Mouse (Mus musculus): ENCODE results near the gene Rtkn2. TPM values are rescaled to one million over a fixed set of nuclear protein-coding genes. Genes with fewer than 3 reads are reported as not detected.

Gene Rtkn2
- polyA plus RNA-seq, 1 experiment from 2014 or later = 10.2 TPM

DNA sequence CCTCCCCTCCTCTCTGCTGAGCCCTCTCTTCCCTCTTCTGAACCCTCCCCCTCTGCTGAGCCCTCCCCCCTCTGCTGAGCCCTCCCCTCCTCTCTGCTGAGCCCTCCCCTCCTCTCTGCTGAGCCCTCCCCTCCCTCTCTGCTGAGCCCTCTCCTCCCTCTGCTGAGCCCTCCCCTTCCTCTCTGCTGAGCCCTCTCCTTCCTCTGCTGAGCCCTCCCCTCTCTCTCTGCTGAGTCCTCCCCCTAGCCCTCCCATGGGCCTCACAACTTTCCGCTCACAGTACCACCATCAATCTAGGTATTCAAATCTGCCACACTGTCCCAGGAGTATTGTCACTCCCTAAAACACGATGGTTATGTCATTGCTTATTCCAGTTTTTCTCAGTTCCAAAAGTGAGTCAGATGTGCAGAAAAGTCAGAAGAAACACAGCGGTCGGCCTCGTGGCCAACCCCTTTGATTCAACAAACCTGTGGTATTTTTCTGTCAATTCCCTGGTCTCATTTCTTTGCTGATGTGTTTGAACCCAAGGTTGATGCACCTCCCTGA lies 49.8 kb downstream of the Rtkn2 start:
- ATAC-seq (ENCODE audit: low FRiP score, low TSS enrichment) = peak; percentile 64
- Histone ChIP-seq H3K4me2 (replicated peaks; ENCODE audit: low read depth, low read length) (no peak overlapping the region), H3K27ac (ENCODE audit: low read length) (0 out of 2 replicates have a peak overlapping the region, but pooled peaks have one; percentile 35)

GRCm38 (mm10) chr10:68030027-68030426 lies 50.7 kb downstream of the Rtkn2 start:
- 25% methylated on average over 6 of the region's 6 CpGs for WGBS
- no peaks in the 10 kb centered on the region for H3K27me3 ChIP-seq (ENCODE audit: insufficient read depth, low read length)
- peaks cover 22% of the 10 kb centered on the region for H3K4me1 ChIP-seq (ENCODE audit: insufficient read depth, low read length)
- H3K36me3 ChIP-seq (ENCODE audit: insufficient read depth, low read length) = peaks cover 2% of the 10 kb centered on the region; the same call in 1 of the 2 replicates
- no peaks in the 10 kb centered on the region; the same call in 1 of the 2 replicates for H3K9me3 ChIP-seq (ENCODE audit: low read length)
- H3K4me2 ChIP-seq (replicated peaks; ENCODE audit: low read depth, low read length) = no peak overlapping the region
- H3K9ac ChIP-seq (replicated peaks; ENCODE audit: low read length) = no peak overlapping the region
- H3K27ac ChIP-seq (ENCODE audit: low read length) = 0 out of 2 replicates have a peak overlapping the region, but pooled peaks have one; percentile 1
- ATAC-seq (ENCODE audit: low FRiP score, low TSS enrichment) = peak; percentile 58; the same call in 1 of the 2 replicates
- H3K4me3 ChIP-seq (ENCODE audit: low read length) = no peak overlapping the region

More for the DNA sequence above, 49.8 kb downstream of the Rtkn2 start:
- peaks cover 22% of the 10 kb centered on the region for H3K4me1 ChIP-seq (ENCODE audit: insufficient read depth, low read length)
- 58% methylated on average over 5 of the region's 5 CpGs for WGBS
- no peaks in the 10 kb centered on the region for H3K27me3 ChIP-seq (ENCODE audit: insufficient read depth, low read length)
- H3K9me3 ChIP-seq (ENCODE audit: low read length) = no peaks in the 10 kb centered on the region; the same call in 1 of the 2 replicates
- H3K4me3 ChIP-seq (ENCODE audit: low read length) = no peak overlapping the region
- no peak overlapping the region for H3K9ac ChIP-seq (replicated peaks; ENCODE audit: low read length)
- H3K36me3 ChIP-seq (ENCODE audit: insufficient read depth, low read length) = no peaks in the 10 kb centered on the region; the same call in 1 of the 2 replicates

- Histone ChIP-seq H3K4me1 (ENCODE audit: insufficient read depth, low read length) (peaks cover 4% of the 10 kb centered on the region; the same call in 1 of the 2 replicates), H3K9me3 (ENCODE audit: low read length) (no peaks in the 10 kb centered on the region), H3K27me3 (ENCODE audit: insufficient read depth, low read length) (no peaks in the 10 kb centered on the region), H3K27ac (ENCODE audit: low read length) (no peak overlapping the region), H3K4me3 (ENCODE audit: low read length) (no peak overlapping the region), H3K9ac (replicated peaks; ENCODE audit: low read length) (no peak overlapping the region), H3K36me3 (ENCODE audit: insufficient read depth, low read length) (peaks cover 2% of the 10 kb centered on the region; the same call in 1 of the 2 replicates), H3K4me2 (replicated peaks; ENCODE audit: low read depth, low read length) (no peak overlapping the region)
- ATAC-seq (ENCODE audit: low FRiP score, low TSS enrichment) = no peak
- 83% methylated on average over 20 of the region's 20 CpGs for WGBS
Observed at GRCm38 (mm10) chr10:68035707-68036367, 56.5 kb downstream of the Rtkn2 start.

DNA sequence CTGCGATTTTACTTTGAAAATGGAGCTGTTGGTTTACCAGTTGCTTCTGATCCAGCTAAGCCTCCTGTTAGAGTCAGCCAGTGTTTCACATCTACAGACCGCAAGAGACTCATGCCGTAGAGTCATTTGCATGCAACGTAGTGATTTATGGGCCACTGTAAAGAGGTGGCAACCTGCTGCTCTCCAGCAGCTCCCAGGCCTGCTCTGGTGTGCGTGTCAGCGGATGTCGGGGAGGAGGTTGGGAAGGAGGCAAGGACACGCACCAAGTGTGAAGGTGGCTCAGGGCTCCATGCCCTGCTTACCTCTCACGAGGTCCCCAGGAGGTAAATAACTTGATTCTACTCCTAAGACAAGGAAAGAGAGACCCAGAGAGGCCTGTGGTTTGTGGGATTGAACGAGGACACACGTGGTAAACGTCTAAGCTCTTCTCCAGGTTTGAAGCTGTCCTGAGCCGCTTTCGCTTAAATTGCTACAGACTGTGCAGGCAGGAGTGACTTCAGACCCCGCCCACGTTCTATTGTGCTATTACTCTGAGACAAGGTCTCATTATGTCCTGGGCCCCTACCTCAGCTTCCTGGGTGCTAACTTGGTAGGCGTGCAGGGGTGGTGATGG lies 57.1 kb downstream of the Rtkn2 start:
- 62% methylated on average over 17 of the region's 17 CpGs for WGBS
- peak; percentile 63; the same call in 1 of the 2 replicates for ATAC-seq (ENCODE audit: low FRiP score, low TSS enrichment)
- Histone ChIP-seq H3K4me1 (ENCODE audit: insufficient read depth, low read length) (0 out of 2 replicates have a peak, but pooled peaks cover 3% of the 10 kb centered on the region), H3K4me2 (replicated peaks; ENCODE audit: low read depth, low read length) (no peak overlapping the region), H3K9me3 (ENCODE audit: low read length) (no peaks in the 10 kb centered on the region), H3K9ac (replicated peaks; ENCODE audit: low read length) (no peak overlapping the region), H3K27ac (ENCODE audit: low read length) (no peak overlapping the region), H3K36me3 (ENCODE audit: insufficient read depth, low read length) (peaks cover 3% of the 10 kb centered on the region; the same call in 1 of the 2 replicates), H3K4me3 (ENCODE audit: low read length) (no peak overlapping the region), H3K27me3 (ENCODE audit: insufficient read depth, low read length) (no peaks in the 10 kb centered on the region)

DNA sequence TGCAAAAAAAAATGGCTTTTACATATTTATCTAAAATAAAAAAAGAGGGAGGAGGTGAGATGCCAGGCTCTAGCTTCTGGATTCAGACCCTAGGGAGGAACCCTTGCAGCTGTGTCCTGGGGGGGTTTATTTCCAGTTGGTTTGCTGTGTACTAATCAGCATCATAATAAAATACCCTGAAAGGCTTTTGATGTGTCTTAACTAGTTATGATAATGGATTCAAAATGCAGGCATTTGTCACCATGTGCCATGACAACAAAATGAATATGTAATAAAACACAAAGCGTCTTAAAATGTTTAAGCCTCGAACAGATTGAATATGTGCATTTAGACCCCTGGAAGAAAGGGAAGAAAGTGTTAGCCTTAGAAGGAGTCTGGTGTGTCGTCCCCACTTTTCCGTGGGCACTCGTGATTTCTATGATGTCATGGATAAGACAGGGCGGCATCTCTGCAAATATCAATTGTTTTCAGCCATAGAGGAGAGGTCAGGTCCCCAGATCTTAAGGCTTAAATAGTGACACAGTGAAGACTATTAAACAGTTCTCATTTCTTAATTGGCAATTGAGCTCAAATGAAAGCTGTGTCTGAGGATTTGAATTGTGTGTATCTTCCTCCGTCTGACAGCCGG lies 59.7 kb downstream of the Rtkn2 start:
- no peaks in the 10 kb centered on the region for H3K27me3 ChIP-seq (ENCODE audit: insufficient read depth, low read length)
- 86% methylated on average over 8 of the region's 8 CpGs for WGBS
- H3K36me3 ChIP-seq (ENCODE audit: insufficient read depth, low read length) = peaks cover 10% of the 10 kb centered on the region; the same call in 1 of the 2 replicates
- H3K9me3 ChIP-seq (ENCODE audit: low read length) = no peaks in the 10 kb centered on the region
- no peak for ATAC-seq (ENCODE audit: low FRiP score, low TSS enrichment)
- H3K4me3 ChIP-seq (ENCODE audit: low read length) = no peak overlapping the region
- no peak overlapping the region for H3K4me2 ChIP-seq (replicated peaks; ENCODE audit: low read depth, low read length)
- no peak overlapping the region for H3K9ac ChIP-seq (replicated peaks; ENCODE audit: low read length)
- 0 out of 2 replicates have a peak, but pooled peaks cover 3% of the 10 kb centered on the region for H3K4me1 ChIP-seq (ENCODE audit: insufficient read depth, low read length)
- H3K27ac ChIP-seq (ENCODE audit: low read length) = no peak overlapping the region; the same call in 1 of the 2 replicates

DNA sequence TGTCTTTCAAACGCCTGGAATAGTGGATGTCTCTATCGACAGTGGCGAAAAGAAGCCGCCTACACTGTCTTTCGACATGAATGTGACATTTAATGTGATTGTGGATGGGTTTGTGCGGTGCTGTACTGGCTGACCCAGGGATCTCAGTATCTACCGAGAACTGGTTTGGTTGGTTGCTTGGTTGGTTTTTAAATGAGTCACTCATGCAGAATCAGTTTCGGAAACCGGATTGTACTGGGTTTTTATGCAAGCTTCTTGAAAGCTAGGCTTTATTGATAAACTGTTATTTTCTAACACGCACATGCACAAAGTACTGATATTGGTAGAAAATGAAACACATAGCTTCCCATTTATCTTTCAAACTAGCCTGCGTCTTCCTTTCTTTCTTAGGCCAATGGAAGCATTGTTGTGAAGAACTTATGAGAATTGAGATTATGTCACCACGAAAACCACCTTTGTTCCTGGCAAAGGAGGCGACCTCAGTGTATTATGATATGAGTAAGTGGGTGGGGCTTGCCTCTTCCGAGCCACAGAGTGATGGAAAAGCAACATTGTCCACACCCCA lies 60.4 kb downstream of the Rtkn2 start:
- Histone ChIP-seq H3K4me3 (ENCODE audit: low read length) (no peak overlapping the region), H3K9ac (replicated peaks; ENCODE audit: low read length) (no peak overlapping the region), H3K36me3 (ENCODE audit: insufficient read depth, low read length) (peaks cover 10% of the 10 kb centered on the region; the same call in 1 of the 2 replicates), H3K27me3 (ENCODE audit: insufficient read depth, low read length) (no peaks in the 10 kb centered on the region), H3K9me3 (ENCODE audit: low read length) (no peaks in the 10 kb centered on the region), H3K4me2 (replicated peaks; ENCODE audit: low read depth, low read length) (no peak overlapping the region), H3K27ac (ENCODE audit: low read length) (no peak overlapping the region; the same call in none of the 2 replicates), H3K4me1 (ENCODE audit: insufficient read depth, low read length) (0 out of 2 replicates have a peak, but pooled peaks cover 3% of the 10 kb centered on the region)
- WGBS = 78% methylated on average over 14 of the region's 14 CpGs
- 0 out of 2 replicates have a peak, but pooled peaks have one; percentile 54 for ATAC-seq (ENCODE audit: low FRiP score, low TSS enrichment)

- no peak for ATAC-seq (ENCODE audit: low FRiP score, low TSS enrichment)
- H3K27me3 ChIP-seq (ENCODE audit: insufficient read depth, low read length) = no peaks in the 10 kb centered on the region
- peaks cover 8% of the 10 kb centered on the region; the same call in 1 of the 2 replicates for H3K36me3 ChIP-seq (ENCODE audit: insufficient read depth, low read length)
- no peak overlapping the region for H3K27ac ChIP-seq (ENCODE audit: low read length)
- H3K4me2 ChIP-seq (replicated peaks; ENCODE audit: low read depth, low read length) = no peak overlapping the region
- 89% methylated on average over 6 of the region's 6 CpGs for WGBS
- H3K4me1 ChIP-seq (ENCODE audit: insufficient read depth, low read length) = 0 out of 2 replicates have a peak, but pooled peaks cover 3% of the 10 kb centered on the region
- H3K4me3 ChIP-seq (ENCODE audit: low read length) = no peak overlapping the region
- H3K9ac ChIP-seq (replicated peaks; ENCODE audit: low read length) = no peak overlapping the region
- no peaks in the 10 kb centered on the region for H3K9me3 ChIP-seq (ENCODE audit: low read length)
Observed at GRCm38 (mm10) chr10:68040394-68040793, 61.0 kb downstream of the Rtkn2 start.

GRCm38 (mm10) chr10:68043973-68044372 lies 64.6 kb downstream of the Rtkn2 start:
- no peak overlapping the region for H3K4me3 ChIP-seq (ENCODE audit: low read length)
- H3K27me3 ChIP-seq (ENCODE audit: insufficient read depth, low read length) = no peaks in the 10 kb centered on the region
- H3K9me3 ChIP-seq (ENCODE audit: low read length) = no peaks in the 10 kb centered on the region
- H3K4me1 ChIP-seq (ENCODE audit: insufficient read depth, low read length) = no peaks in the 10 kb centered on the region
- no peak overlapping the region for H3K9ac ChIP-seq (replicated peaks; ENCODE audit: low read length)
- H3K4me2 ChIP-seq (replicated peaks; ENCODE audit: low read depth, low read length) = no peak overlapping the region
- no peak overlapping the region for H3K27ac ChIP-seq (ENCODE audit: low read length)
- no peak for ATAC-seq (ENCODE audit: low FRiP score, low TSS enrichment)
- 41% methylated on average over 6 of the region's 6 CpGs for WGBS
- peaks cover 8% of the 10 kb centered on the region; the same call in 1 of the 2 replicates for H3K36me3 ChIP-seq (ENCODE audit: insufficient read depth, low read length)

GRCm38 (mm10) chr10:68044864-68045263 lies 65.5 kb downstream of the Rtkn2 start:
- Histone ChIP-seq H3K4me2 (replicated peaks; ENCODE audit: low read depth, low read length) (no peak overlapping the region), H3K36me3 (ENCODE audit: insufficient read depth, low read length) (peaks cover 8% of the 10 kb centered on the region; the same call in 1 of the 2 replicates), H3K9ac (replicated peaks; ENCODE audit: low read length) (no peak overlapping the region), H3K9me3 (ENCODE audit: low read length) (no peaks in the 10 kb centered on the region), H3K27ac (ENCODE audit: low read length) (no peak overlapping the region), H3K27me3 (ENCODE audit: insufficient read depth, low read length) (no peaks in the 10 kb centered on the region), H3K4me1 (ENCODE audit: insufficient read depth, low read length) (no peaks in the 10 kb centered on the region), H3K4me3 (ENCODE audit: low read length) (no peak overlapping the region)
- WGBS = 95% methylated on average over 8 of the region's 8 CpGs
- no peak for ATAC-seq (ENCODE audit: low FRiP score, low TSS enrichment)

Measured in kidney, embryonic 16.5 days (tissue).